Mouse (Mus musculus): Measurements from ENCODE around the gene Rbfox3. TPM values are rescaled to one million over a fixed set of nuclear protein-coding genes. Genes with fewer than 3 reads are reported as not detected.

Rbfox3 gene
- polyA plus RNA-seq, 1 experiment from 2014 or later, result 0.09 TPM

GRCm38 (mm10) chr11:118894196-118894595, 17.2 kb downstream of the Rbfox3 start:
- Histone ChIP-seq H3K4me3 (ENCODE audit: control insufficient read depth in 1 of 2, insufficient read depth in 1 of 2, low read depth in 1 of 2, low read length in 2 of 2) (no peak overlapping the region), H3K27ac (replicated peaks in 1 of 2; ENCODE audit: control insufficient read depth in 1 of 2, insufficient read depth in 1 of 2, low read depth in 2 of 2, low read length in 2 of 2) (no peak overlapping the region), H3K9me3 (ENCODE audit: control insufficient read depth, low read length) (no peaks in the 10 kb centered on the region), H3K4me1 (ENCODE audit: control insufficient read depth in 2 of 2, insufficient read depth in 2 of 2, low read length in 2 of 2) (no peaks in the 10 kb centered on the region), H3K36me3 (ENCODE audit: control insufficient read depth, insufficient read depth, low read length) (no peaks in the 10 kb centered on the region), H3K4me2 (ENCODE audit: low read length) (no peak overlapping the region), H3K27me3 (ENCODE audit: control insufficient read depth, insufficient read depth, low read length) (peaks cover 23% of the 10 kb centered on the region), H3K9ac (ENCODE audit: low read length) (no peak overlapping the region)
- no peak for ATAC-seq (ENCODE audit: insufficient number of reproducible peaks, insufficient read depth, low FRiP score, low read depth)
- 83% methylated on average over 4 of the region's 4 CpGs for WGBS

GRCm38 (mm10) chr11:118892876-118893275, 18.5 kb downstream of the Rbfox3 start:
- Histone ChIP-seq H3K27me3 (ENCODE audit: control insufficient read depth, insufficient read depth, low read length) (peaks cover 14% of the 10 kb centered on the region), H3K4me3 (ENCODE audit: control insufficient read depth in 1 of 2, insufficient read depth in 1 of 2, low read depth in 1 of 2, low read length in 2 of 2) (no peak overlapping the region), H3K9ac (ENCODE audit: low read length) (no peak overlapping the region), H3K36me3 (ENCODE audit: control insufficient read depth, insufficient read depth, low read length) (no peaks in the 10 kb centered on the region), H3K9me3 (ENCODE audit: control insufficient read depth, low read length) (no peaks in the 10 kb centered on the region), H3K4me2 (ENCODE audit: low read length) (no peak overlapping the region), H3K4me1 (ENCODE audit: control insufficient read depth in 2 of 2, insufficient read depth in 2 of 2, low read length in 2 of 2) (no peaks in the 10 kb centered on the region), H3K27ac (replicated peaks in 1 of 2; ENCODE audit: control insufficient read depth in 1 of 2, insufficient read depth in 1 of 2, low read depth in 2 of 2, low read length in 2 of 2) (no peak overlapping the region)
- 72% methylated on average over 5 of the region's 5 CpGs for WGBS
- no peak for ATAC-seq (ENCODE audit: insufficient number of reproducible peaks, insufficient read depth, low FRiP score, low read depth)

GRCm38 (mm10) chr11:118891516-118891915, 19.9 kb downstream of the Rbfox3 start:
- Histone ChIP-seq H3K4me2 (ENCODE audit: low read length) (no peak overlapping the region), H3K4me1 (ENCODE audit: control insufficient read depth in 2 of 2, insufficient read depth in 2 of 2, low read length in 2 of 2) (no peaks in the 10 kb centered on the region), H3K9me3 (ENCODE audit: control insufficient read depth, low read length) (peaks cover 4% of the 10 kb centered on the region; the same call in 1 of the 2 replicates), H3K4me3 (ENCODE audit: control insufficient read depth in 1 of 2, insufficient read depth in 1 of 2, low read depth in 1 of 2, low read length in 2 of 2) (no peak overlapping the region), H3K27ac (replicated peaks in 1 of 2; ENCODE audit: control insufficient read depth in 1 of 2, insufficient read depth in 1 of 2, low read depth in 2 of 2, low read length in 2 of 2) (no peak overlapping the region), H3K27me3 (ENCODE audit: control insufficient read depth, insufficient read depth, low read length) (peaks cover 14% of the 10 kb centered on the region), H3K36me3 (ENCODE audit: control insufficient read depth, insufficient read depth, low read length) (no peaks in the 10 kb centered on the region), H3K9ac (ENCODE audit: low read length) (no peak overlapping the region)
- 88% methylated on average over 15 of the region's 15 CpGs for WGBS
- no peak for ATAC-seq (ENCODE audit: insufficient number of reproducible peaks, insufficient read depth, low FRiP score, low read depth)

- Histone ChIP-seq H3K9me3 (ENCODE audit: control insufficient read depth, low read length) (peaks cover 4% of the 10 kb centered on the region; the same call in 1 of the 2 replicates), H3K27me3 (ENCODE audit: control insufficient read depth, insufficient read depth, low read length) (peaks cover 13% of the 10 kb centered on the region), H3K4me3 (ENCODE audit: control insufficient read depth in 1 of 2, insufficient read depth in 1 of 2, low read depth in 1 of 2, low read length in 2 of 2) (no peak overlapping the region), H3K36me3 (ENCODE audit: control insufficient read depth, insufficient read depth, low read length) (no peaks in the 10 kb centered on the region), H3K27ac (replicated peaks in 1 of 2; ENCODE audit: control insufficient read depth in 1 of 2, insufficient read depth in 1 of 2, low read depth in 2 of 2, low read length in 2 of 2) (no peak overlapping the region), H3K4me2 (ENCODE audit: low read length) (no peak overlapping the region), H3K4me1 (ENCODE audit: control insufficient read depth in 2 of 2, insufficient read depth in 2 of 2, low read length in 2 of 2) (no peaks in the 10 kb centered on the region), H3K9ac (ENCODE audit: low read length) (no peak overlapping the region)
- ATAC-seq (ENCODE audit: insufficient number of reproducible peaks, insufficient read depth, low FRiP score, low read depth), result no peak
- WGBS, result 85% methylated on average over 16 of the region's 16 CpGs
These were observed 20.4 kb downstream of the Rbfox3 start for GRCm38 (mm10) chr11:118890992-118891398.

- H3K36me3 ChIP-seq (ENCODE audit: control insufficient read depth, insufficient read depth, low read length), result no peaks in the 10 kb centered on the region
- H3K4me2 ChIP-seq (ENCODE audit: low read length), result no peak overlapping the region
- H3K27me3 ChIP-seq (ENCODE audit: control insufficient read depth, insufficient read depth, low read length), result peaks cover 8% of the 10 kb centered on the region
- no peak for ATAC-seq (ENCODE audit: insufficient number of reproducible peaks, insufficient read depth, low FRiP score, low read depth)
- no peak overlapping the region for H3K9ac ChIP-seq (ENCODE audit: low read length)
- 42% methylated on average over 5 of the region's 5 CpGs for WGBS
- no peak overlapping the region for H3K27ac ChIP-seq (replicated peaks in 1 of 2; ENCODE audit: control insufficient read depth in 1 of 2, insufficient read depth in 1 of 2, low read depth in 2 of 2, low read length in 2 of 2)
- H3K9me3 ChIP-seq (ENCODE audit: control insufficient read depth, low read length), result peaks cover 4% of the 10 kb centered on the region; the same call in 1 of the 2 replicates
- no peaks in the 10 kb centered on the region for H3K4me1 ChIP-seq (ENCODE audit: control insufficient read depth in 2 of 2, insufficient read depth in 2 of 2, low read length in 2 of 2)
- no peak overlapping the region for H3K4me3 ChIP-seq (ENCODE audit: control insufficient read depth in 1 of 2, insufficient read depth in 1 of 2, low read depth in 1 of 2, low read length in 2 of 2)
These were observed 20.9 kb downstream of the Rbfox3 start for GRCm38 (mm10) chr11:118890474-118890873.

GRCm38 (mm10) chr11:118889500-118889899, 21.9 kb downstream of the Rbfox3 start:
- Histone ChIP-seq H3K4me2 (ENCODE audit: low read length) (no peak overlapping the region), H3K4me1 (ENCODE audit: control insufficient read depth in 2 of 2, insufficient read depth in 2 of 2, low read length in 2 of 2) (no peaks in the 10 kb centered on the region), H3K9ac (ENCODE audit: low read length) (no peak overlapping the region), H3K36me3 (ENCODE audit: control insufficient read depth, insufficient read depth, low read length) (no peaks in the 10 kb centered on the region), H3K4me3 (ENCODE audit: control insufficient read depth in 1 of 2, insufficient read depth in 1 of 2, low read depth in 1 of 2, low read length in 2 of 2) (no peak overlapping the region), H3K27ac (replicated peaks in 1 of 2; ENCODE audit: control insufficient read depth in 1 of 2, insufficient read depth in 1 of 2, low read depth in 2 of 2, low read length in 2 of 2) (no peak overlapping the region), H3K9me3 (ENCODE audit: control insufficient read depth, low read length) (peaks cover 4% of the 10 kb centered on the region; the same call in 1 of the 2 replicates), H3K27me3 (ENCODE audit: control insufficient read depth, insufficient read depth, low read length) (peaks cover 8% of the 10 kb centered on the region)
- WGBS, result 76% methylated on average over 4 of the region's 4 CpGs
- no peak for ATAC-seq (ENCODE audit: insufficient number of reproducible peaks, insufficient read depth, low FRiP score, low read depth)

- no peak for ATAC-seq (ENCODE audit: insufficient number of reproducible peaks, insufficient read depth, low FRiP score, low read depth)
- Histone ChIP-seq H3K9ac (ENCODE audit: low read length) (no peak overlapping the region), H3K4me1 (ENCODE audit: control insufficient read depth in 2 of 2, insufficient read depth in 2 of 2, low read length in 2 of 2) (no peaks in the 10 kb centered on the region), H3K36me3 (ENCODE audit: control insufficient read depth, insufficient read depth, low read length) (no peaks in the 10 kb centered on the region), H3K9me3 (ENCODE audit: control insufficient read depth, low read length) (peaks cover 4% of the 10 kb centered on the region; the same call in 1 of the 2 replicates), H3K27me3 (ENCODE audit: control insufficient read depth, insufficient read depth, low read length) (peaks cover 5% of the 10 kb centered on the region; the same call in 1 of the 2 replicates), H3K4me2 (ENCODE audit: low read length) (no peak overlapping the region), H3K27ac (replicated peaks in 1 of 2; ENCODE audit: control insufficient read depth in 1 of 2, insufficient read depth in 1 of 2, low read depth in 2 of 2, low read length in 2 of 2) (no peak overlapping the region), H3K4me3 (ENCODE audit: control insufficient read depth in 1 of 2, insufficient read depth in 1 of 2, low read depth in 1 of 2, low read length in 2 of 2) (no peak overlapping the region)
- WGBS, result 54% methylated on average over 8 of the region's 8 CpGs
These were observed 23.0 kb downstream of the Rbfox3 start for GRCm38 (mm10) chr11:118888426-118888825.

GRCm38 (mm10) chr11:118887206-118887605, 24.2 kb downstream of the Rbfox3 start:
- Histone ChIP-seq H3K4me3 (ENCODE audit: control insufficient read depth in 1 of 2, insufficient read depth in 1 of 2, low read depth in 1 of 2, low read length in 2 of 2) (no peak overlapping the region), H3K9ac (ENCODE audit: low read length) (no peak overlapping the region), H3K4me1 (ENCODE audit: control insufficient read depth in 2 of 2, insufficient read depth in 2 of 2, low read length in 2 of 2) (no peaks in the 10 kb centered on the region), H3K27ac (replicated peaks in 1 of 2; ENCODE audit: control insufficient read depth in 1 of 2, insufficient read depth in 1 of 2, low read depth in 2 of 2, low read length in 2 of 2) (no peak overlapping the region), H3K4me2 (ENCODE audit: low read length) (no peak overlapping the region), H3K36me3 (ENCODE audit: control insufficient read depth, insufficient read depth, low read length) (no peaks in the 10 kb centered on the region), H3K27me3 (ENCODE audit: control insufficient read depth, insufficient read depth, low read length) (peaks cover 5% of the 10 kb centered on the region; the same call in 1 of the 2 replicates), H3K9me3 (ENCODE audit: control insufficient read depth, low read length) (peaks cover 4% of the 10 kb centered on the region; the same call in 1 of the 2 replicates)
- ATAC-seq (ENCODE audit: insufficient number of reproducible peaks, insufficient read depth, low FRiP score, low read depth), result no peak

All from heart, embryonic 14.5 days (tissue).